Mouse (Mus musculus) brain, embryonic 14.5 days (tissue): ENCODE measurements around the gene Cep164.
"Not testable (repeated sequence)": the region's sequence is repeated elsewhere in the genome, so short reads cannot be mapped to it uniquely, and the experiment has no call there.

Experiments
- CTCF ChIP-seq: fragments of 200-500 bp; IDR thresholded peaks from 2 replicates; pipeline ENCODE4 v1.5.1; 2012; ENCODE audit warnings: inconsistent platforms, mild to moderate bottlenecking, moderate library complexity, borderline replicate concordance; ENCODE audit not compliant: insufficient read depth, insufficient read length; ENCODE audit errors: extremely low read depth
- POLR2A ChIP-seq: fragments of 200-500 bp; IDR thresholded peaks from 2 replicates; pipeline ENCODE4 v1.6.1; 2012; ENCODE audit warnings: mild to moderate bottlenecking, inconsistent platforms, borderline replicate concordance; ENCODE audit not compliant: poor library complexity, insufficient read depth, insufficient read length, severe bottlenecking; ENCODE audit errors: extremely low read depth

GRCm38 (mm10) chr9:45776176-45776575 lies 52.3 kb downstream of the Cep164 start:
- TF ChIP-seq POLR2A, CTCF: not testable (repeated sequence)
